Mouse (Mus musculus): ENCODE measurements at regions not wholly inside any gene's neighbourhood (a gene's known extent, or its start where the extent isn't known, plus 50 kb on each side); places are given as distances from the start of the nearest gene placed in this dataset.

DNA sequence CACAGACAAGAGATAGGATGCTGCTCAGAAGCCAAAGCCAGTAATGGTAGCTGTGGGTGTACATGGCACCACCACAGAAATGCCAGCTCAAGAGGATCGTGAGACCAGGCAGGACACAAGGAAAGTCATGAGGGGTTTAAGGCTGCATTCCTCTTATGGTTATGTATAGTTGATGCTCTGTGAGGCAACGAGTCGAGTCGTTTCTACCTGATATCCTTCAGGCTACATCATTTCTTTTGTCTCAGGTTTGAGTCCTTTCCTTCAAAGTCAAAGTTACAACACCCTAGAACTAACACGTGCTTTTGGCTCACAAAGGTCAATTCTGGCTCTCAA, 317.8 kb downstream of the Sorl1 start:
- 86% methylated on average over 5 of the region's 5 CpGs for WGBS
- Histone ChIP-seq H3K4me3 (ENCODE audit: insufficient read depth, low read depth, low read length) (no peak overlapping the region), H3K36me3 (ENCODE audit: control insufficient read depth, insufficient read depth, low read length) (no peaks in the 10 kb centered on the region), H3K27me3 (replicated peaks; ENCODE audit: control insufficient read depth, insufficient read depth, low read length) (no peaks in the 10 kb centered on the region), H3K4me1 (ENCODE audit: control insufficient read depth, insufficient read depth, low read length) (peaks cover 3% of the 10 kb centered on the region; the same call in 1 of the 2 replicates), H3K27ac (ENCODE audit: insufficient read depth, low read depth, low read length) (no peak overlapping the region)
- DNase-seq, result no peak
- TF ChIP-seq POLR2A (IDR thresholded peaks at IDR 0.05; ENCODE audit: low read depth, low read length), result no peak
- TF ChIP-seq CTCF (conservative IDR thresholded peaks at IDR 0.05; ENCODE audit: insufficient read depth, insufficient read length, low read depth, low read length), result no peak

- TF ChIP-seq CTCF (conservative IDR thresholded peaks at IDR 0.05; ENCODE audit: insufficient read depth, insufficient read length, low read depth, low read length) (no peak), POLR2A (IDR thresholded peaks at IDR 0.05; ENCODE audit: low read depth, low read length) (no peak)
- H3K36me3 ChIP-seq (ENCODE audit: control insufficient read depth, insufficient read depth, low read length), result no peaks in the 10 kb centered on the region
- peaks cover 3% of the 10 kb centered on the region; the same call in 1 of the 2 replicates for H3K4me1 ChIP-seq (ENCODE audit: control insufficient read depth, insufficient read depth, low read length)
- H3K27ac ChIP-seq (ENCODE audit: insufficient read depth, low read depth, low read length), result no peak overlapping the region
- H3K27me3 ChIP-seq (replicated peaks; ENCODE audit: control insufficient read depth, insufficient read depth, low read length), result no peaks in the 10 kb centered on the region
- WGBS, result 37% methylated on average over 15 of the region's 15 CpGs
- H3K4me3 ChIP-seq (ENCODE audit: insufficient read depth, low read depth, low read length), result no peak overlapping the region
- no peak for DNase-seq
Measured at GRCm38 (mm10) chr9:41805491-41806288, 318.4 kb downstream of the Sorl1 start.

GRCm38 (mm10) chr9:41804711-41805331, 319.3 kb downstream of the Sorl1 start:
- Histone ChIP-seq H3K4me3 (ENCODE audit: insufficient read depth, low read depth, low read length) (no peak overlapping the region), H3K27ac (ENCODE audit: insufficient read depth, low read depth, low read length) (no peak overlapping the region), H3K4me1 (ENCODE audit: control insufficient read depth, insufficient read depth, low read length) (peaks cover 3% of the 10 kb centered on the region; the same call in 1 of the 2 replicates), H3K36me3 (ENCODE audit: control insufficient read depth, insufficient read depth, low read length) (no peaks in the 10 kb centered on the region), H3K27me3 (replicated peaks; ENCODE audit: control insufficient read depth, insufficient read depth, low read length) (no peaks in the 10 kb centered on the region)
- WGBS, result 57% methylated on average over 10 of the region's 10 CpGs
- no peak for DNase-seq
- TF ChIP-seq CTCF (conservative IDR thresholded peaks at IDR 0.05; ENCODE audit: insufficient read depth, insufficient read length, low read depth, low read length), result no peak

DNA sequence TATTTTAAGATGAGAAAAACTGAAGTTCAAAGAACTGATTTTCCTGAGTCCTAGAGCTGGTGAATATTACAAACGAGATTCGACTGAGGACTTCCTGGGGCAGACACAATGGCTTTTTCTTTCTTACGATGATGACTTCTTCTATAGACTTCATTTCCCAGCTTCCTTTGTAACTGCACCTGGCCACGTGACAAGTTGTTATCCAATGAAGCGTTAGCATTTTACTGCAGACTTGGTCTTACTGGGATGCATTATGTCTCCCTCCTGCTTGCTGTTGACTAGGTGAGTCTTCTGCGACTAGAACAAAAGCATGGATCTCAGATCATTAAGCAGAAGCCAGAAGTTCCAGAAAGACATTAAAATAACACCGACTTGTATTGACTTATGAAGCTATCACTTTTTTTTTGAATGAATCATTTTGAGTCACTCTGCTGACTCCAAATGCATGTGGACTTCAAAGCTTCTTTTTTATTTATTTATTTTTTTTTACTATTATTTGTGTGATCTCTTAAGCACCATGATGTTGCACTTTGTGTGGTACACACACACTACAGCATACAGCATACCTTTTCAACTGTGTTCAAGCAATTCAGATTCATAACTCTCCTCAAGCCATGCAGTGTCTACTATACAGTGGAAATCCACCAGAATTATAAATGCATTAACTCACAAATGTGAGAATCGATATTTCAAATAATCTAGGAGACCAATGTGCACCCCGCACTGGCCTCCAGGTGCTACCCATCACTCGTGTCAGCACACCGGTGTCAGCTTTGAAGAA, 320.2 kb downstream of the Sorl1 start:
- DNase-seq, result no peak
- no peak overlapping the region for H3K27ac ChIP-seq (ENCODE audit: insufficient read depth, low read depth, low read length)
- no peaks in the 10 kb centered on the region for H3K27me3 ChIP-seq (replicated peaks; ENCODE audit: control insufficient read depth, insufficient read depth, low read length)
- TF ChIP-seq CTCF (conservative IDR thresholded peaks at IDR 0.05; ENCODE audit: insufficient read depth, insufficient read length, low read depth, low read length) (no peak), POLR2A (IDR thresholded peaks at IDR 0.05; ENCODE audit: low read depth, low read length) (no peak)
- peaks cover 3% of the 10 kb centered on the region; the same call in 1 of the 2 replicates for H3K4me1 ChIP-seq (ENCODE audit: control insufficient read depth, insufficient read depth, low read length)
- H3K36me3 ChIP-seq (ENCODE audit: control insufficient read depth, insufficient read depth, low read length), result no peaks in the 10 kb centered on the region
- H3K4me3 ChIP-seq (ENCODE audit: insufficient read depth, low read depth, low read length), result no peak overlapping the region
- WGBS, result 72% methylated on average over 11 of the region's 11 CpGs

- no peak for DNase-seq
- Histone ChIP-seq H3K27me3 (replicated peaks; ENCODE audit: control insufficient read depth, insufficient read depth, low read length) (no peaks in the 10 kb centered on the region), H3K4me1 (ENCODE audit: control insufficient read depth, insufficient read depth, low read length) (peaks cover 3% of the 10 kb centered on the region; the same call in 1 of the 2 replicates), H3K36me3 (ENCODE audit: control insufficient read depth, insufficient read depth, low read length) (no peaks in the 10 kb centered on the region), H3K27ac (ENCODE audit: insufficient read depth, low read depth, low read length) (no peak overlapping the region), H3K4me3 (ENCODE audit: insufficient read depth, low read depth, low read length) (no peak overlapping the region)
- 60% methylated on average over 4 of the region's 4 CpGs for WGBS
- no peak for TF ChIP-seq POLR2A (IDR thresholded peaks at IDR 0.05; ENCODE audit: low read depth, low read length)
- TF ChIP-seq CTCF (conservative IDR thresholded peaks at IDR 0.05; ENCODE audit: insufficient read depth, insufficient read length, low read depth, low read length), result no peak
Measured at GRCm38 (mm10) chr9:41801376-41801775, 322.7 kb downstream of the Sorl1 start.

GRCm38 (mm10) chr9:41792830-41793213, 331.3 kb downstream of the Sorl1 start:
- Histone ChIP-seq H3K27me3 (replicated peaks; ENCODE audit: control insufficient read depth, insufficient read depth, low read length) (no peaks in the 10 kb centered on the region), H3K27ac (ENCODE audit: insufficient read depth, low read depth, low read length) (no peak overlapping the region), H3K4me1 (ENCODE audit: control insufficient read depth, insufficient read depth, low read length) (no peaks in the 10 kb centered on the region), H3K4me3 (ENCODE audit: insufficient read depth, low read depth, low read length) (no peak overlapping the region), H3K36me3 (ENCODE audit: control insufficient read depth, insufficient read depth, low read length) (no peaks in the 10 kb centered on the region)
- TF ChIP-seq CTCF (conservative IDR thresholded peaks at IDR 0.05; ENCODE audit: insufficient read depth, insufficient read length, low read depth, low read length) (no peak), POLR2A (IDR thresholded peaks at IDR 0.05; ENCODE audit: low read depth, low read length) (no peak)
- no peak for DNase-seq
- WGBS, result 80% methylated on average over 6 of the region's 6 CpGs
